Mouse (Mus musculus): ENCODE results near the gene Tmem51. TPM values are rescaled to one million over a fixed set of nuclear protein-coding genes. Genes with fewer than 3 reads are reported as not detected.

Tmem51 gene
- polyA plus RNA-seq, 1 experiment from 2014 or later, result 5.1 TPM

GRCm38 (mm10) chr4:142077572-142078271, 6.4 kb downstream of the Tmem51 start:
- DNase-seq (ENCODE audit: low spot score) (no peak), ATAC-seq (ENCODE audit: insufficient read depth, low FRiP score, low TSS enrichment) (no peak)
- 49% methylated on average over 18 of the region's 18 CpGs for WGBS
- H3K9ac ChIP-seq (ENCODE audit: low read length), result no peak overlapping the region
- H3K4me1 ChIP-seq (ENCODE audit: control insufficient read depth, insufficient read depth, low read length), result peaks cover 2% of the 10 kb centered on the region; the same call in 1 of the 2 replicates
- no peak overlapping the region for H3K4me3 ChIP-seq (ENCODE audit: low read depth, low read length)
- H3K9me3 ChIP-seq (ENCODE audit: control insufficient read depth, low read length), result no peaks in the 10 kb centered on the region
- H3K27ac ChIP-seq (ENCODE audit: low read depth, low read length), result no peak overlapping the region
- 0 out of 2 replicates have a peak, but pooled peaks cover 3% of the 10 kb centered on the region for H3K27me3 ChIP-seq (ENCODE audit: control insufficient read depth, insufficient read depth, low read length)
- H3K36me3 ChIP-seq (ENCODE audit: control insufficient read depth, insufficient read depth, low read length), result no peaks in the 10 kb centered on the region
- H3K4me2 ChIP-seq (ENCODE audit: low read depth), result no peak overlapping the region

DNA sequence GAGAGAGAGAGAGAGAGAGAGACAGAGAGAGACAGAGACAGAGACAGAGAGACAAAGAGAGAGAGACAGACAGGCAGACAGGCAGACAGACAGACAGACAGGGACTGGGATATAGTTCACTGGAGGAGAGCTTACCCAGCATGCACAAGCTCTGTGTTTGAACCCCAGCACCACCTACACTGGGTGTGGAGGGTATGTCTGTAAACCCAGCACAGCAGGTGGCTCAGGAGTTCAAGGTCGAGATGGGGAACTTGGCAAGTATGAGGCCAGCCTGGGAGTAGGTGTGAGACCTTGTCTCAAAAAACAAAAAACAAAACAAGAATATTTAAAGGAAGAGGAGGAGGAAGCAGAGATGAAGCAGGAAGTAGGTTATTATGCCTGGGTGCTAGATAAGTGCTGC, 7.2 kb downstream of the Tmem51 start:
- no peak for ATAC-seq (ENCODE audit: insufficient read depth, low FRiP score, low TSS enrichment)
- 50% methylated on average over 1 of the region's 1 CpGs for WGBS
- Histone ChIP-seq H3K4me2 (ENCODE audit: low read depth) (no peak overlapping the region), H3K27ac (ENCODE audit: low read depth, low read length) (no peak overlapping the region), H3K27me3 (ENCODE audit: control insufficient read depth, insufficient read depth, low read length) (no peaks in the 10 kb centered on the region), H3K9ac (ENCODE audit: low read length) (no peak overlapping the region), H3K9me3 (ENCODE audit: control insufficient read depth, low read length) (no peaks in the 10 kb centered on the region), H3K36me3 (ENCODE audit: control insufficient read depth, insufficient read depth, low read length) (no peaks in the 10 kb centered on the region), H3K4me3 (ENCODE audit: low read depth, low read length) (no peak overlapping the region), H3K4me1 (ENCODE audit: control insufficient read depth, insufficient read depth, low read length) (peaks cover 2% of the 10 kb centered on the region; the same call in 1 of the 2 replicates)
- no peak for DNase-seq (ENCODE audit: low spot score)

DNA sequence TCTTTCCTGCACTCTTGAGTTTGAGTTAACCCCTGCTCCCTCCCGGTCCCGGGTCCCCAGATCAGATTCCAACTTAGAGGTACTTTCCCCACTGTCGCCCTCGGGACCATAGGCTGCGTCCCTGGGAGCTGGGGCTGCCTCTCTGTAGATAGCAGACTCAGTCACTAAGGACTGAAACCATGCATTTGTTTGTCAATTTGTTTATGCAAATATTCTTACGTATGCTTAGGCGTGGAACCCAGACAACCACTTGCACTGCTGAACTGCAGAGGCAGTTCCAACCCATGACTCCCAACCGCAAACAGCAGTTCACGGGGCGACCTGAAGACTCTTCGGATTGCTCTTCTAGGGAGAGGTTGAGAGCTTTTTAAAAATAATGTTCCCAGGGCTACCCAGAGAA, 8.2 kb downstream of the Tmem51 start:
- Histone ChIP-seq H3K4me1 (ENCODE audit: control insufficient read depth, insufficient read depth, low read length) (peaks cover 7% of the 10 kb centered on the region; the same call in 1 of the 2 replicates), H3K27me3 (ENCODE audit: control insufficient read depth, insufficient read depth, low read length) (no peaks in the 10 kb centered on the region), H3K9me3 (ENCODE audit: control insufficient read depth, low read length) (no peaks in the 10 kb centered on the region), H3K36me3 (ENCODE audit: control insufficient read depth, insufficient read depth, low read length) (no peaks in the 10 kb centered on the region), H3K9ac (ENCODE audit: low read length) (no peak overlapping the region), H3K27ac (ENCODE audit: low read depth, low read length) (no peak overlapping the region), H3K4me3 (ENCODE audit: low read depth, low read length) (no peak overlapping the region), H3K4me2 (ENCODE audit: low read depth) (no peak overlapping the region)
- DNase-seq (ENCODE audit: low spot score) (no peak), ATAC-seq (ENCODE audit: insufficient read depth, low FRiP score, low TSS enrichment) (no peak)
- WGBS, result 87% methylated on average over 11 of the region's 11 CpGs

DNA sequence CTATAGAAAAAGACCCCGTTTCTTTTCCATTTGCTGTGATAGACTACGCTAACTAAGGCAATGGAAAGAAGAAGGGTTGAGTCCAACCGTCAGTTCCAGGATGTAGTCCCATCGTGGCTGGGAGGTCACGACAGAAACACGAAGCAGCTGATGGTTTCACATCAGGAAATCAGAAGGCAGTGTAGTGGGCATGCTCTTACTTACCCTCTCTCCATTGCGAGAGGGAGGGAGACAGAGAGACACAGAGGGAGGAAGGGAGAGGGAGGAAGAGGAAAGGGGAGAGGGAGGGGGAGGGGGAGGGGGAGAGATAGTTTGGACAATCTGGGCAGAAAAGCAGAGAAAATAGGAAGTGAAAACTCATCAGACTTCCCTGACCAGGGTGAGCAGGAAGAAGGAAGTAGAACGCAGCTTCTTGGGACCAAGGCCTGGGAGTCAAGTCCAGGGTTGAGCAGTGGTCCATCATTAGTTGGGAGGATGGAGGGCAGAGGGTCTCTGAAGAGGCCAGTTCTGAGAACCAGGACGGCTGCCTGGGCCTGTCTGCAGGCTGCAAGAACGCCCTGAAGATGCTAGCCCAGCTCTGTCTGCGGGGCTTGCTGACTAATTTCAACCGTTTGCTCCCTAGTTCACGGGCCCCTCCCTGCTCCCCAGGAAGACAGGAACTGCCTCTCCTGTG, 9.9 kb downstream of the Tmem51 start:
- WGBS, result 68% methylated on average over 13 of the region's 13 CpGs
- Histone ChIP-seq H3K4me3 (ENCODE audit: low read depth, low read length) (no peak overlapping the region), H3K9me3 (ENCODE audit: control insufficient read depth, low read length) (no peaks in the 10 kb centered on the region), H3K27ac (ENCODE audit: low read depth, low read length) (no peak overlapping the region), H3K27me3 (ENCODE audit: control insufficient read depth, insufficient read depth, low read length) (no peaks in the 10 kb centered on the region), H3K9ac (ENCODE audit: low read length) (no peak overlapping the region), H3K4me2 (ENCODE audit: low read depth) (no peak overlapping the region), H3K4me1 (ENCODE audit: control insufficient read depth, insufficient read depth, low read length) (peaks cover 7% of the 10 kb centered on the region; the same call in 1 of the 2 replicates), H3K36me3 (ENCODE audit: control insufficient read depth, insufficient read depth, low read length) (no peaks in the 10 kb centered on the region)
- no peak for ATAC-seq (ENCODE audit: insufficient read depth, low FRiP score, low TSS enrichment)
- no peak for DNase-seq (ENCODE audit: low spot score)

GRCm38 (mm10) chr4:142071243-142071991, 12.7 kb downstream of the Tmem51 start:
- H3K9ac ChIP-seq (ENCODE audit: low read length), result no peak overlapping the region
- no peak overlapping the region for H3K4me3 ChIP-seq (ENCODE audit: low read depth, low read length)
- 11% methylated on average over 18 of the region's 18 CpGs for WGBS
- DNase-seq (ENCODE audit: low spot score) (peak; percentile 40), ATAC-seq (ENCODE audit: insufficient read depth, low FRiP score, low TSS enrichment) (no peak)
- H3K4me2 ChIP-seq (ENCODE audit: low read depth), result no peak overlapping the region
- no peaks in the 10 kb centered on the region for H3K27me3 ChIP-seq (ENCODE audit: control insufficient read depth, insufficient read depth, low read length)
- H3K4me1 ChIP-seq (ENCODE audit: control insufficient read depth, insufficient read depth, low read length), result peaks cover 7% of the 10 kb centered on the region; the same call in 1 of the 2 replicates
- no peaks in the 10 kb centered on the region for H3K36me3 ChIP-seq (ENCODE audit: control insufficient read depth, insufficient read depth, low read length)
- no peaks in the 10 kb centered on the region for H3K9me3 ChIP-seq (ENCODE audit: control insufficient read depth, low read length)
- no peak overlapping the region for H3K27ac ChIP-seq (ENCODE audit: low read depth, low read length)

DNA sequence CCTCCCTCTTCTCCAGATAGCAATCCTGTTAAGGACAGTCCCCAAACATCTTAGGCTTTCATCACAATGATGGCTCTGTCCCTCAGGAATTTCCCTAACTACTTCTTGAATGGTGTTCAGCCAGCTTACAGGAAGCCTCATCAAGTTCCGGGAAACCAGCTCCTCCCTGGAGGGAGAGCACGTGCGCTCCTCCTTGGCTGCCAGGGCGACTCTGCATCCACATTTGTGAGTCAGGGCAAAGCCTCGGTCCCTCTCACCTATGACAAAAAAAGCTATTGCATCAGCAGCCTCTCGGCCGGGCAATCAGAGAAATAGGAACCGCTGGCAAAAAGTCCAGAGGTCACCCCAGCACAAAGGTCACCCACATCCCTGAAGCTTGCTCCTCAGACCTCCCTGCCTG, 13.3 kb downstream of the Tmem51 start:
- H3K9ac ChIP-seq (ENCODE audit: low read length), result no peak overlapping the region

DNA sequence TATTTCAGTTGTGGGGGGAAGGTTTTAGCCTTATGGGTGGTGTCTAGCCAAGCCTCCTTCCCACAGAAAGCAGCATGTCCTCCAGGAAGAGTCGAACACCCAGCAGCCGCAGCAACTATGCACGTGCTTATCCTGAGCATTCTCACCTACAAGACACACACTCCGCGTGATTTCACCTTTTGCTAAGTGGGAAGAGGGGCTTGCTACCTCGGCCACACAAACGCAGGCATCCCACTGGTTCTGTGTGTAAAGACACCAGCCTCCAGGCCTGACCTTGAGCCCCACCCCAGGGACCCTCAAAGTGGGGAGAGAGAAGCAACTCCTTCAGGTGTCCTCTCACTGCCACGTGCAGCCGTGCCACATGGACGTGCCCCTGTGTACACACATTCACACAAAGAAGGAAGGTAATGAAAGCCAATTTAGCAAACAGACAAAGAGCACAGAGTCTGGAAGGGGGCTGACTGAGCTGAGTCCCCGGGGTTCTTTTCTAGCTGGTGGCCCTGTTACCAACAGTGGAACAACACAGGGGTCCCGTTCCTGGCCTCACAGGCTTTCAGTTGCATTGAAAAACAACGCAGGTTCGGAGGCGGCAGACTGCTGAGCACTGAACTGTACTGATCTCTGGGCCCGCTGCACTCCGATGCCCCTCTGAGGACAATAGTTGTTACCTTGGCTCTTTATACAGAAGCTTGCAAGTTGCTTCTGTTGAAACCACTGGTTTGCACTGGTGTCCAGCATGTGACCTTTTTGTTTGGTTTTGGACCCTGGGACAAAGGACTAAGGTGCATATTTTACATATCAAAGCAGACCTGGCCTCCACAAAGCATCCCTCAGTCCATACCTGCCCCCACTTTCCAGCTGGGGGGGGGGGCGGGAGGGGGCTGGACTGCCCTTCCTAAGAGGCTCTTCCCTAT, 14.9 kb downstream of the Tmem51 start:
- Histone ChIP-seq H3K9ac (ENCODE audit: low read length) (no peak overlapping the region), H3K9me3 (ENCODE audit: control insufficient read depth, low read length) (no peaks in the 10 kb centered on the region), H3K4me3 (ENCODE audit: low read depth, low read length) (no peak overlapping the region), H3K27me3 (ENCODE audit: control insufficient read depth, insufficient read depth, low read length) (no peaks in the 10 kb centered on the region), H3K4me1 (ENCODE audit: control insufficient read depth, insufficient read depth, low read length) (peaks cover 5% of the 10 kb centered on the region; the same call in 1 of the 2 replicates), H3K4me2 (ENCODE audit: low read depth) (no peak overlapping the region), H3K36me3 (ENCODE audit: control insufficient read depth, insufficient read depth, low read length) (no peaks in the 10 kb centered on the region), H3K27ac (ENCODE audit: low read depth, low read length) (no peak overlapping the region)
- ATAC-seq (ENCODE audit: insufficient read depth, low FRiP score, low TSS enrichment) (no peak), DNase-seq (ENCODE audit: low spot score) (no peak)
- WGBS, result 24% methylated on average over 18 of the region's 18 CpGs

More for the DNA sequence above, 13.3 kb downstream of the Tmem51 start:
- Histone ChIP-seq H3K27me3 (ENCODE audit: control insufficient read depth, insufficient read depth, low read length) (no peaks in the 10 kb centered on the region), H3K27ac (ENCODE audit: low read depth, low read length) (no peak overlapping the region), H3K9me3 (ENCODE audit: control insufficient read depth, low read length) (no peaks in the 10 kb centered on the region), H3K4me1 (ENCODE audit: control insufficient read depth, insufficient read depth, low read length) (peaks cover 7% of the 10 kb centered on the region; the same call in 1 of the 2 replicates), H3K4me2 (ENCODE audit: low read depth) (no peak overlapping the region), H3K36me3 (ENCODE audit: control insufficient read depth, insufficient read depth, low read length) (no peaks in the 10 kb centered on the region), H3K4me3 (ENCODE audit: low read depth, low read length) (no peak overlapping the region)
- 7% methylated on average over 8 of the region's 8 CpGs for WGBS
- DNase-seq (ENCODE audit: low spot score) (peak; percentile 29), ATAC-seq (ENCODE audit: insufficient read depth, low FRiP score, low TSS enrichment) (no peak)

DNA sequence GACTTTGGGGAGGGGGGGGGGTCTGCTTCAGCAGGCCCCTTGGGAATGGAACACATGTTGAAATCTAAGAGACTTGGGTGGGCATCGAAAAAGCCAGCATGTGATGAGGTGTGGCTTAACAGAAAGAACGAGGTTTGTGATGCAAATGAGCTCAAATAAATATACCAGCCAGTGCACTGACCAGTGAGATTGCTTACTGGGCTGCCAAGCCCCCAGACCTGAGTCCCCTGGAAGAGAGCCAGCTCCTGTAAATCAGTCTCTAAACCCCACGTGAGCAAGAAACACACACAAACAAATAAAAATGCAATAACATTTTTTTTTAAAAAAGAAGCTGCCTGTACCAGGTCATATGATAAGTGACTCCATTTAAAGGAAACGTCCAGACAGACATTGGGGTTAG, 17.5 kb downstream of the Tmem51 start:
- H3K27ac ChIP-seq (ENCODE audit: low read depth, low read length), result no peak overlapping the region
- no peaks in the 10 kb centered on the region for H3K9me3 ChIP-seq (ENCODE audit: control insufficient read depth, low read length)
- DNase-seq (ENCODE audit: low spot score) (no peak), ATAC-seq (ENCODE audit: insufficient read depth, low FRiP score, low TSS enrichment) (no peak)
- H3K4me3 ChIP-seq (ENCODE audit: low read depth, low read length), result no peak overlapping the region
- H3K4me2 ChIP-seq (ENCODE audit: low read depth), result no peak overlapping the region
- H3K27me3 ChIP-seq (ENCODE audit: control insufficient read depth, insufficient read depth, low read length), result no peaks in the 10 kb centered on the region
- no peak overlapping the region for H3K9ac ChIP-seq (ENCODE audit: low read length)
- 45% methylated on average over 4 of the region's 4 CpGs for WGBS
- peaks cover 2% of the 10 kb centered on the region; the same call in 1 of the 2 replicates for H3K4me1 ChIP-seq (ENCODE audit: control insufficient read depth, insufficient read depth, low read length)
- H3K36me3 ChIP-seq (ENCODE audit: control insufficient read depth, insufficient read depth, low read length), result no peaks in the 10 kb centered on the region
